Mouse (Mus musculus): Measurements from ENCODE around the gene Rhbdf2. TPM values are rescaled to one million over a fixed set of nuclear protein-coding genes. Genes with fewer than 3 reads are reported as not detected.

The Rhbdf2 gene
- polyA plus RNA-seq, 1 experiment from 2014 or later, result 1.7 TPM

DNA sequence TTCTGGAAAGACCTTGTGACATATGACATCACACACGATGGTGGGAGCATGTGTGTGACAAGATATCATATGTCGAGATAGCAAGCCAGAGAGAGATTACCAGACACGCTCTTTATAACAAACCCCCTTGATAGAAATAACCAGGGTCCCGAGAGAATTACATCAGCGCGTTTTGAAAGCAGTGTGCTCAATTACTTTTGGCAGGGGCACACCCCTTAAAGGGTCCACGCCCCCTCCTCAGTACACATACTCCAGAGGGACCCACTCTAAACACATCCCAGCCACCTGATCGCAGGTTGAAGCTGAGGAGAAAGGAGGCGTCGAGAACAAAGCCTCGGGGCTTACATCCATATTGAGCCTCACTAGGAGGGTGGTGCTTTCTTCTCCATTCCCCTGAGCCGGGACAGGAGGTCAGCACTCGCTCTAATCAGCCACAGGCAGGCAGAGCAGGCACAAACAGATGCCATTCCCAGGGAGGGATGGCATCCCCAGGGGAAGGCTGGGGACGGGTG, 37.7 kb downstream of the Rhbdf2 start:
- 15% methylated on average over 14 of the region's 14 CpGs for WGBS
- Histone ChIP-seq H3K4me3 (ENCODE audit: low read length) (no peak overlapping the region), H3K4me2 (ENCODE audit: low read length) (peak overlapping the region; percentile 34), H3K9me3 (ENCODE audit: control insufficient read depth, low read length) (no peaks in the 10 kb centered on the region), H3K27me3 (replicated peaks; ENCODE audit: control insufficient read depth, insufficient read depth, low read length) (no peaks in the 10 kb centered on the region), H3K27ac (ENCODE audit: low read depth, low read length) (peak overlapping the region; percentile 63; the same call in 1 of the 2 replicates), H3K9ac (ENCODE audit: low read depth, low read length) (peak overlapping the region; percentile 53), H3K36me3 (ENCODE audit: control insufficient read depth, insufficient read depth, low read length) (no peaks in the 10 kb centered on the region), H3K4me1 (ENCODE audit: control insufficient read depth, insufficient read depth, low read depth, low read length) (peaks cover 15% of the 10 kb centered on the region)
- ATAC-seq, result 0 out of 2 replicates have a peak, but pooled peaks have one; percentile 12

DNA sequence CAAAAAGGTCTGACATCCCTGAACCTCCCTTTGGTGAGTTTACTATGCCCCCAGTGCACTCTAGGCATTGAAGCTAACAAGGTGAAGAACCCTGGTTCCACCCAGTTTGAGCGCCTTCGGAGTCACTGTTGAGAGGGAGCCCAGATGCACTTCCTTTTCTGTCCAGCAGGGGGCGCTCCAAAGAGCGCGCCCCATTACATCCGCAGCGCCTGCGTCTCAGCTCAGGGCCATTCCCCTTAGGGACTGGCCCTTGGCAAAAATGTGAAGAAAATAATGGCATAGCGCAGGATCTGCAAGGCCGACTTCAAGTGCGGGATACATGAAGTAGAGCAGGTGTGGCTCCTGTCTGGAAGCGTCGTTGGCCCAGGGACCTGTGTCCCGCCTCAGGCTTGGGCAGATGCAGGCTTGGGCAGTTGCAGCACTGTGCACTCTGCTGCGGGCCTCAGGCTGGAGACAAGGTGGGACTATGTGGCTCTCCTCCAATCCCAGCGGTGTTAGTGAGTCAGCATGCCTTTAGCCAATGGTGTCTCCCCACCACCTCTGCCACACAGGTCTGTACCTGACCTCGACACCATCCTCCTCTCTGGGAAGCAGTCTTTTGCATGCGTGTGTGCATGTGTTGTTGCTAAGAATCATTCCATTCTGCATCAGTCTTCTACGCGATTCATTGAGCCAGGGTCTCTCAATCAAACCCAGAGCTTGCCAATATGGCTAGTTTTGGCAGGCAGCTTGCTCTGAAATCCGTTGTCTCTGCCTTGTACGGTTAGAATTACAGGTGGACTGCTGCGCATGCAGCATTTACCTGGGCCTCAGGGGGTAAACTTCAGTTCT, 39.8 kb downstream of the Rhbdf2 start:
- H3K4me3 ChIP-seq (ENCODE audit: low read length), result peak overlapping the region; percentile 26
- peak; percentile 61 for ATAC-seq
- peak overlapping the region; percentile 16 for H3K9ac ChIP-seq (ENCODE audit: low read depth, low read length)
- H3K36me3 ChIP-seq (ENCODE audit: control insufficient read depth, insufficient read depth, low read length), result no peaks in the 10 kb centered on the region
- no peaks in the 10 kb centered on the region for H3K9me3 ChIP-seq (ENCODE audit: control insufficient read depth, low read length)
- H3K4me1 ChIP-seq (ENCODE audit: control insufficient read depth, insufficient read depth, low read depth, low read length), result peaks cover 10% of the 10 kb centered on the region
- H3K4me2 ChIP-seq (ENCODE audit: low read length), result peak overlapping the region; percentile 50
- no peaks in the 10 kb centered on the region for H3K27me3 ChIP-seq (replicated peaks; ENCODE audit: control insufficient read depth, insufficient read depth, low read length)
- H3K27ac ChIP-seq (ENCODE audit: low read depth, low read length), result peak overlapping the region; percentile 11; the same call in 1 of the 2 replicates
- WGBS, result 20% methylated on average over 23 of the region's 23 CpGs

DNA sequence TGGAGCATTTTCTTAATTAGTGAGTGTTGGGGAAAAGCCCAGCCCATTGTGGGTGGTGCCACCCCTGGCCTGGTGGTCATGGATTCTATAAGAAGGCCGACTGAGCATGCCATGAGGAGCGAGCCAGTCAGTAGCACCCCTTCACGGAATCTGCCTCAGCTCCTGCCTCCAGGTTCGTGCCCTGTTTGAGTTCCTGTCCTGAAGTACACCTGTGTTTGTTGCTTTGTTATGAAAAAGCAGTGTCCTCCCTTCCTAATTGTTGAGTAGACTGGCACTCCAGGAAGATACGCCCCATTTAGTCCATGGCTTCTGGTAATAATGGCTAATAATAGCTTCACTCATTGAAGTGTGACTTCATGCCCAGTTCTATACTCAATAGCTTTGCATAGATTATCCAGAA, 40.5 kb downstream of the Rhbdf2 start, which contains the start of gene Aanat:
Gene Aanat, plus strand, starts transcription at position 123 of the 400 bp plus-strand sequence.
- H3K27me3 ChIP-seq (replicated peaks; ENCODE audit: control insufficient read depth, insufficient read depth, low read length), result no peaks in the 10 kb centered on the region
- peak within 1 kb of the TSS; percentile 16 for H3K9ac ChIP-seq (ENCODE audit: low read depth, low read length)
- no peak for ATAC-seq
- H3K27ac ChIP-seq (ENCODE audit: low read depth, low read length), result peak within 1 kb of the TSS; percentile 11; the same call in 1 of the 2 replicates
- peak within 1 kb of the TSS; percentile 50 for H3K4me2 ChIP-seq (ENCODE audit: low read length)
- 61% methylated on average over 5 of the region's 5 CpGs for WGBS
- H3K4me1 ChIP-seq (ENCODE audit: control insufficient read depth, insufficient read depth, low read depth, low read length), result peaks cover 10% of the 10 kb centered on the region
- no peaks in the 10 kb centered on the region for H3K36me3 ChIP-seq (ENCODE audit: control insufficient read depth, insufficient read depth, low read length)
- H3K4me3 ChIP-seq (ENCODE audit: low read length), result peak within 1 kb of the TSS; percentile 26
- H3K9me3 ChIP-seq (ENCODE audit: control insufficient read depth, low read length), result no peaks in the 10 kb centered on the region

DNA sequence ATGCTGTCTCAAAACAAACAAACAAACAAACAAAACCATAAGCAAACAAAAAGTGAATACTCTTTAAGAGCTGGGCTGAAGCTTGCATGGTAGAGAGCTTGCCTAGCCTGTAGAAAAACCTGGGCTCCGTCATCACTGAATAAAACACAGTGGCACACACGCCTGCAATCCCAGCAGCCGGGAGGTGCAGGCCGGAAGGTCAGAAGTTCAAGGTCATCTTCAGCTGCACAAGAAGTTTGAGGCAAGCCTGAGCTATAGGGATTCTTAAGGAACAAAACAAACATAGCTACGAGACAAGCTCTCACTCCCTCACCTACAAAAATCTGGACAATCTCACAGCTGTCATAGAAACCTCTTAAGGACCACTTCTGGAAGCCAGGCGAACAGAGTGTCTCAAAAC, 41.1 kb downstream of the Rhbdf2 start:
- peaks cover 10% of the 10 kb centered on the region for H3K4me1 ChIP-seq (ENCODE audit: control insufficient read depth, insufficient read depth, low read depth, low read length)
- H3K36me3 ChIP-seq (ENCODE audit: control insufficient read depth, insufficient read depth, low read length), result no peaks in the 10 kb centered on the region
- ATAC-seq, result no peak
- no peak overlapping the region for H3K27ac ChIP-seq (ENCODE audit: low read depth, low read length)
- no peak overlapping the region for H3K4me3 ChIP-seq (ENCODE audit: low read length)
- no peaks in the 10 kb centered on the region for H3K27me3 ChIP-seq (replicated peaks; ENCODE audit: control insufficient read depth, insufficient read depth, low read length)
- H3K9me3 ChIP-seq (ENCODE audit: control insufficient read depth, low read length), result no peaks in the 10 kb centered on the region
- WGBS, result 87% methylated on average over 6 of the region's 6 CpGs
- H3K9ac ChIP-seq (ENCODE audit: low read depth, low read length), result no peak overlapping the region
- H3K4me2 ChIP-seq (ENCODE audit: low read length), result no peak overlapping the region

DNA sequence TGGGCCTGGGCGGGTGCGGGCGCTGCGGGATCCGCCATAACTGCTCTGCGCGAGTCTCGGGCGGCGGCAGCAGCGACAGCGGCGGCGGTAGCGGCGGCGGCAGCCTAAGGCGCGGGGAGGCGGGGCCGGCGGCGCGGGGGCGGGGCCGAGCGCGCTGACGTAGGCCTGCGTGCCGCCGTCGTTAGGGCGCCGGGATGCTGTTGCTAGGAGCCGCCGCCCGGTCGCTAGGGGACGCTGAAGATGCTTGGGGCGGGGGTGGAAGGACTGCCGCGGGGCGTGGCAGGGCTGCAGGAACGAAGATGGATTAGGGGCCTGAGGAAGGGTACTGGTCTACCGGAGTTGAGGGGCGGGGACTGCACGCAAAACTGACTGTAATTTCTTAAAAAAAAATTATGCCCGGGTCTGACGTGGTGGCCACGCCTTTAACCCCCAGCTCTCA, 45.4 kb downstream of the Rhbdf2 start, which contains the start of gene Ube2o:
Gene Ube2o, minus strand, starts transcription at position 72 of the 439 bp plus-strand sequence.
- H3K36me3 ChIP-seq (ENCODE audit: control insufficient read depth, insufficient read depth, low read length), result no peaks in the 10 kb centered on the region
- ATAC-seq, result peak; percentile 90
- no peaks in the 10 kb centered on the region for H3K9me3 ChIP-seq (ENCODE audit: control insufficient read depth, low read length)
- H3K4me2 ChIP-seq (ENCODE audit: low read length), result peak within 1 kb of the TSS; percentile 76
- no peaks in the 10 kb centered on the region for H3K27me3 ChIP-seq (replicated peaks; ENCODE audit: control insufficient read depth, insufficient read depth, low read length)
- 2% methylated on average over 34 of the region's 51 CpGs for WGBS
- H3K4me1 ChIP-seq (ENCODE audit: control insufficient read depth, insufficient read depth, low read depth, low read length), result peaks cover 22% of the 10 kb centered on the region
- peak within 1 kb of the TSS; percentile 99 for H3K9ac ChIP-seq (ENCODE audit: low read depth, low read length)
- H3K27ac ChIP-seq (ENCODE audit: low read depth, low read length), result peak within 1 kb of the TSS; percentile 93
- peak within 1 kb of the TSS; percentile 100 for H3K4me3 ChIP-seq (ENCODE audit: low read length)

DNA sequence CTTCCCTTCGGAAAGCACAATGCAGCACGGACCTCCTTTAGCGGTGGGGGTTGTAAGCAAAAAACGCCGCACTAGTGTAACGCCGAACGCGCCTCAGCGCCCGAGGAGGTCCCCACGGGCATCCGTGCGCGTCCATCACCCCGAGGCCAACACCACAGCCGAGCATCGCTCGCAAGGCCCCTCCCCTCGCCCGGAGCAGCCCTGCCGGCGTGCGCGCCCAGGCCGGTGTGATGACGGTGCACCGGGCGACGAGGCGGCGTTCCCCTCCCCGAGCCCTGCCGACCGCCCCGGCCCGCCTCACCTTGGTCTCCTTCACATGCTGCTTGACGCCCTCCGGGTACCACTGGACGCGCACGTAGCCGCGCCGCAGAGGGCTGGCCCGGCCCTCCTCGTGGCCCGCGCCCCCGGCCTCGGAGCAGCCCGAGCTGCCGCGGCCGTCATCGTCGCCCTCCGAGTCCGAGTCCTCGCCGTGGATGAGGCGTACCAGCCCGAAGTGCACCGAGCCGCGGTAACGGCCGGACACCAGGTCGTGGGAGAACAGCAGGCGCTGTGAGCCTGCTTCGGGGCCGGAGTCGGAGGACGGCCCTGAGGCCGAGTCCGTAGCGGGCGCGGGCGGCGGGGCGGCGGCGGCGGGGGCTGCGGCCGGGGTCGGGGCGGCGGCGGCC, 46.0 kb downstream of the Rhbdf2 start:
- under 1% methylated on average over 78 of the region's 91 CpGs for WGBS
- Histone ChIP-seq H3K4me3 (ENCODE audit: low read length) (peak overlapping the region; percentile 100), H3K9me3 (ENCODE audit: control insufficient read depth, low read length) (no peaks in the 10 kb centered on the region), H3K4me2 (ENCODE audit: low read length) (peak overlapping the region; percentile 76), H3K27ac (ENCODE audit: low read depth, low read length) (peak overlapping the region; percentile 93), H3K27me3 (replicated peaks; ENCODE audit: control insufficient read depth, insufficient read depth, low read length) (no peaks in the 10 kb centered on the region), H3K4me1 (ENCODE audit: control insufficient read depth, insufficient read depth, low read depth, low read length) (peaks cover 28% of the 10 kb centered on the region), H3K9ac (ENCODE audit: low read depth, low read length) (peak overlapping the region; percentile 99), H3K36me3 (ENCODE audit: control insufficient read depth, insufficient read depth, low read length) (no peaks in the 10 kb centered on the region)
- ATAC-seq, result peak; percentile 73

DNA sequence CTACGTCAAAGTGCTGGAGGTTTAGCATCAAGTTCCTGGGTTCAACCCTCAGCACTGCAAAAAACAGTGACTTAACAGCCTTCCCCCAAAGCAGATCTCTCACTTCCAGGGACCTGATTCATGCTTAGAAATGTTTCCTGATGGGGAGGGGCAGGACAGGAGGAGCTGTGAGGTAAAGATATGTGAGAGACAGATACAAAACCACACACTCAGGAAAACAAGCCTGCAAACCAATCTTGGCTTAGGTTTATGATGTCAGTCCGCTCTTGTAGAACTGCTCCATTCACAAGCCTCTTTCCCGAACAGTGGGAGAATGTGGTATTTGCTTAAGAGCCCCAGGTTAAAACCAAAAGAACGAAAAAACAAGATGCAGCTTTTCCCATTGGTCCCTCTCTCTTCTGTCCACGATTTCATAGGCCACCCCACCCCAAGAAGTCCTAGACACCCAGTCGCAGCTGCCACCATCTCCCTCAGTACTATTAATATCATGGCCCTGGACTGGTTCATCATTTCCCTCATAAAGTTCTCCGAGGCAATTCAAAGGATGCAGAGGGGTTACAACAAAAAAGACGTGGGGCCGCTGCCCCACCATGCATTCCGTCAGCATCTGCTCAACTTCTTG, 46.7 kb downstream of the Rhbdf2 start:
- Histone ChIP-seq H3K4me1 (ENCODE audit: control insufficient read depth, insufficient read depth, low read depth, low read length) (peaks cover 33% of the 10 kb centered on the region), H3K9me3 (ENCODE audit: control insufficient read depth, low read length) (no peaks in the 10 kb centered on the region), H3K4me3 (ENCODE audit: low read length) (peak overlapping the region; percentile 100), H3K27me3 (replicated peaks; ENCODE audit: control insufficient read depth, insufficient read depth, low read length) (no peaks in the 10 kb centered on the region), H3K36me3 (ENCODE audit: control insufficient read depth, insufficient read depth, low read length) (no peaks in the 10 kb centered on the region), H3K4me2 (ENCODE audit: low read length) (peak overlapping the region; percentile 76), H3K9ac (ENCODE audit: low read depth, low read length) (peak overlapping the region; percentile 99), H3K27ac (ENCODE audit: low read depth, low read length) (peak overlapping the region; percentile 93)
- ATAC-seq, result no peak
- 20% methylated on average over 10 of the region's 10 CpGs for WGBS

DNA sequence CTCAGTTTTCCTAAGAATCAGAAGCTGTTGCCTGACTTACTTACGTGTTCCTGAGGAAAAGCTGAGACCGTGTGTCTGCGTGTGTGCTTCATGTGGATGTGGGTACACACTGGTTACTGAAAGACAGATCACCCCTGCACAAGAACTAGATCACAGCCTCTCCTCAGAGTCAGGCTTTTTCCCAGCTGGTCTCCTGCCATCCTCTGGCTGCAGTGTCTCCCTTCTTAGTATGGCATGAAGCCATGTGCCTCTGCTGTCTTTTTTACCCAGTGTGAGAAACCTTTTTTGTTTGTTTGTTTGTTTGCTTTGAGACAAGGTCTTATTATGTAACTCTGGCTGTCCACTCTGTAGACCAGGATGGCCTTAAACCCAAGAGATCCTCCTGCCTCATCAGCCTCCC, 47.5 kb downstream of the Rhbdf2 start:
- peaks cover 41% of the 10 kb centered on the region for H3K4me1 ChIP-seq (ENCODE audit: control insufficient read depth, insufficient read depth, low read depth, low read length)
- no peak overlapping the region for H3K9ac ChIP-seq (ENCODE audit: low read depth, low read length)
- no peak for ATAC-seq

More for the DNA sequence above, 47.5 kb downstream of the Rhbdf2 start:
- Histone ChIP-seq H3K4me3 (ENCODE audit: low read length) (no peak overlapping the region), H3K36me3 (ENCODE audit: control insufficient read depth, insufficient read depth, low read length) (no peaks in the 10 kb centered on the region), H3K9me3 (ENCODE audit: control insufficient read depth, low read length) (no peaks in the 10 kb centered on the region), H3K27ac (ENCODE audit: low read depth, low read length) (no peak overlapping the region), H3K27me3 (replicated peaks; ENCODE audit: control insufficient read depth, insufficient read depth, low read length) (no peaks in the 10 kb centered on the region), H3K4me2 (ENCODE audit: low read length) (peak overlapping the region; percentile 76)
- 94% methylated on average over 3 of the region's 3 CpGs for WGBS
